Mouse (Mus musculus): ENCODE data around the gene Fgfr2.

Fgfr2 gene

GRCm38 (mm10) chr7:132616391-132616790 is 506.8 kb downstream of the Fgfr2 start:
- no peak for DNase-seq (ENCODE audit: low read depth, low spot score)

GRCm38 (mm10) chr7:132615346-132615745 is 507.8 kb downstream of the Fgfr2 start:
- DNase-seq (ENCODE audit: low read depth, low spot score) = no peak

DNA sequence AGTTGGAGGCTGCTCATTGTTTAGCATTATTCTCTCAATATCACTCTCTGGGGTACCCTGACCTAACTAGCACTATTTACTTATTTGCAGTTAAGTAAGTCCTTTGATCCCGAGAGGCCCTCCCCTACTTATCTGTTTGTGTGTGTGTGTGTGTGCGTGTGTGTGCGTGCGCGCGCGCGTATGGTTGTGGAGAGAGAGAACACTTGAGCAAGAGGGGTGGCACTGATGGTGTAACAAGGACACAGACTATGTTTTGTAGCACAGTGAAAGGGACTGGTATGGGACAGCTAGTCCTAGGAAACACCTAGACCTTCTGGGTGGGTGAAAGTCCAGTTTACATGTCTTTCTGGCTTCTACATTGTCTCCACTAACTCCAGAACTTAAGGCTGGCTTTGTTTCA is 511.6 kb downstream of the Fgfr2 start:
- DNase-seq (ENCODE audit: low read depth, low spot score) = no peak

GRCm38 (mm10) chr7:132610468-132611318 is 512.5 kb downstream of the Fgfr2 start, which contains the start of gene Lhpp:
Gene Lhpp (plus strand): TSS chr7:132610638.
- DNase-seq (ENCODE audit: low read depth, low spot score) = peak; percentile 91

- DNase-seq (ENCODE audit: low read depth, low spot score) = no peak
Observed at GRCm38 (mm10) chr7:132608316-132609020, 514.7 kb downstream of the Fgfr2 start.

DNA sequence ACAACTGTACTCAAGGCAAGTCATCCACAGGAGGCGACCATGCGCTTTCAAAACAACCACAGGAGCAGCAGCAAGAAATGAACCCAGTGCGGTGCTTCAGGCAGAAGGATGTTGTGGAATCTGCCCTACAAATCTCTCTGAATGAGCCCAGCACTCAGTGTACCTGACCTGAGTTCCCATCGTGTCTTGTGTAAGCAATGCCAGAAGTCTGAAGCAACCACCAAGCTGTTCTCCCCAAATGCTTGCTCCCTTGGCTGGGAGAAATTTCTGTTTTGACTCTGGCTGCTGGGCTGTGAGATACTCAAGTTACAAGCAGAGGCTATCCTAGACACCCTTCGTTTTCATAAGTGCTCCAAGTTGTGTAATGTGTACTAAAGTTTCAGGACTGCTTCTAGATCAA is 517.5 kb downstream of the Fgfr2 start:
- DNase-seq (ENCODE audit: low read depth, low spot score) = no peak

DNA sequence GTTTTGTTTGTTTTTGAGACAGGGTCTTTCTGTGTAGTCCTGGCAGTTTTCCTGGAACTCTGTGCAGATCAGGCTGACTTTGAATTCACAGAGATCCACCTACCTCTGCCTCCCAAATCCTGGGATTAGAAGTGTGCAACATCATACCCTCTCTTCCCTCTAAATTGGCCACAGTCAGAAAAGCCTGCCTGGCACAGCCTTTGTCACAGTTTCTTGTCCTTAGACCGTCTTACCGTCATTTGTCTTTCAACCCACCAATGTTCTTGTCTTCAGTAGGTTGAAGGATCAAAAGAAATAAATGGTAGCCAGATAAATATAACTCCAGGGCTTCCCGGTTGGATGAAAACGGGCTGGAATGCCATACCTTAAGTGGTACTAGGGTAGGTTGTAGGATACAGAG is 518.4 kb downstream of the Fgfr2 start:
- DNase-seq (ENCODE audit: low read depth, low spot score) = no peak

- DNase-seq (ENCODE audit: low read depth, low spot score) = no peak
Observed at GRCm38 (mm10) chr7:132600926-132601325, 522.2 kb downstream of the Fgfr2 start.

DNA sequence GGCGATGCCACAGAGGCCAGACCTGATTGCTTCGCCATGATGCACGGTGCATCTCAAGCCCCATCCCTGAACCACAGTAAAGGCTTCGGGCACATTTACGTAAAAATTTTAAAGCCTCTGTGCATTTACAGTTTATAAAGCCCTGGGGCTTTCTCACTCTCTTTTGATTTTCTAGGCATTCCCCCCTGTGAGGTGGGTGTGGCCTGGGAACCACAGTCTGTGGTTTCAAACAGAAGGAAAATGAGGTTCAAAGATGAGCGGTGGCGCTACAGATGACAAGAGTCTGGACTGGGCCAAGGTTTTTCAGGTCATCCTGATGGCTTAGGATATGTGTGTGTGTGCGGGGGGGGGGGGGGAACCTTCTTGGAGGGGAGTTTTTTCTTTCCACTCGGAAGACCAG is 523.1 kb downstream of the Fgfr2 start:
- DNase-seq (ENCODE audit: low read depth, low spot score) = peak; percentile 52

DNA sequence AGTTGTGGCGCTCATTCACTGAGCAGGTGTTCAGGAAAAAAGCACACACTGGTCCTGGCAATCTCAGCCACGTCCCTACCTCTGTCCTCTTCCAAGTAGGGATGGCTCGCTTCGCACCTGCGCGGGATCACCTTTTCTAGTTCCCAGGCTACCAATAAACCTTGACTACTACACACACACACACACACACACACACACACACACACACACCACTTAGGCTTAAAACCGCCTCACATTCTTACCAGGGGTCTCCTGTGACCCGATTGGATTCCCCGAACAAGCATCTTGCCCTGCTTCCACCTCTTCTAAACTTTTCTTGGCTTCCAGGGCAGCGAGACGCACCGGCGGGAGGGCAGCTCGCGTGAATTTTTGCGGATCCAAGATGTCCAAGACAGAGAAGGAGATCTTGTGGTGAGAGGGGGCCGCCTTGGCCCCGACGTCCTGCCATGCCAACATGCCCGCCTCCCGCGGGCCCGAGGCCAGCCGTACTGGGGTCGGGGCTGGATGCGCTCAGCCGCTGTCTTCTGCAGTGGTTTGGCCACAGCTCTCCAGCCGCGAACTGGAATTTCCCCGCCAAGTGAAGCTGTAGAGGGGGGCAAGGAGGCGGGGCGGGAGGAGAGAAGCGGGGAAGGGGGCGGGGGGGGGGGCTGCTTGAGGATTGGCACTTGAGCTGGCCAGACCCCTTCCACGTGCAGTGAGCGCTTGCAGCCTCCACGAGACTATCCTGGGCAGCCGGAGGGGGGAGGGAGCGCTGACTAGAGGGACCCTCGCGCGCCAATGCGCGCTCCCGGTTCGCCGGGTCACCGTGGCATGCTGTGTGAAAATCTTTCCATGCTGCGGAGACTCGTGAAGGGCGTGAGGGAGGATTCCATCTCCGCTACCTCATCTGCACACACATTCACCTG is 523.8 kb downstream of the Fgfr2 start, which contains the start of gene Nkx1-2:
Gene Nkx1-2 (minus strand): TSS at position 567 of the 905 bp plus-strand sequence.
- DNase-seq (ENCODE audit: low read depth, low spot score) = peak; percentile 18

DNA sequence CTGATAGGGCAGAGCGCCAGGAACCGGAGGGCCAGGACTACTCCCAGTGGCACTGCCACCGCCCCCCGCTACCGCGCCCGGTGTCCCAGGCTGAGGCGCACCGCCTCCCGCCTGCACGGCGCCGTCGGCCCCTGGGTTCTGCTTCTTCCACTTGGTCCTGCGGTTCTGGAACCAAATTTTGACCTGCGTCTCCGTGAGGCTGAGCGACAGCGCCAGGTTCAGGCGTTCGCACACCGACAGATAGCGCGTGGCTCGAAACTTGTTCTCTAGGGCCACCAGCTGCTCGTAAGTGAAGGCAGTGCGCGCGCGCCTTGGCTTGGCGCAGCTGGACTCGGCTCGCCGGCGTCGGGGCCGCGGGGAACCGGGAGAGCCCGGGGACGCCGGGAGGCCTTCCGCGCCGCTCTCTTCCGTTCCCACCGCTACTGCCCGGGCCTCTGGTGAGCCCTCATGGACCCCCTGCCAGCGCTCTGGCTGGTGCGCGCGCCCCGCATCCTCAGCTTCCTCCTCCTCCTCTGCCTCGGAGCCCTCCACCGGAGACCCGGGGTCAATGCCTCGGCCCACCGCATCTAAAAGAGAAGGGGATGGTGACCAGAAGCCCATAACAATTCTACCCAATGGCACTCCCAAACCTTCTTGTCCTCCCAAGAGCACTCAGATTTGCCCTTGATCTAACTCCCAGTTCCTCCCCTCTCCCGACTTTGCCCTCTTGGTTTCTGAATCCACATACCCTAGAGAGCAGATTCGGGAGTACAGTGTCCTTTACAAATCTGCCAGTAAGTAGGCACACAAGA is 525.7 kb downstream of the Fgfr2 start:
- DNase-seq (ENCODE audit: low read depth, low spot score) = no peak

GRCm38 (mm10) chr7:132596557-132597250 is 526.4 kb downstream of the Fgfr2 start:
- DNase-seq (ENCODE audit: low read depth, low spot score) = no peak

- DNase-seq (ENCODE audit: low read depth, low spot score) = no peak
Observed at GRCm38 (mm10) chr7:132595787-132596186, 527.4 kb downstream of the Fgfr2 start.

GRCm38 (mm10) chr7:132594325-132594724 is 528.8 kb downstream of the Fgfr2 start:
- DNase-seq (ENCODE audit: low read depth, low spot score) = no peak

- DNase-seq (ENCODE audit: low read depth, low spot score) = no peak
Observed at GRCm38 (mm10) chr7:132593762-132594161, 529.4 kb downstream of the Fgfr2 start.

DNA sequence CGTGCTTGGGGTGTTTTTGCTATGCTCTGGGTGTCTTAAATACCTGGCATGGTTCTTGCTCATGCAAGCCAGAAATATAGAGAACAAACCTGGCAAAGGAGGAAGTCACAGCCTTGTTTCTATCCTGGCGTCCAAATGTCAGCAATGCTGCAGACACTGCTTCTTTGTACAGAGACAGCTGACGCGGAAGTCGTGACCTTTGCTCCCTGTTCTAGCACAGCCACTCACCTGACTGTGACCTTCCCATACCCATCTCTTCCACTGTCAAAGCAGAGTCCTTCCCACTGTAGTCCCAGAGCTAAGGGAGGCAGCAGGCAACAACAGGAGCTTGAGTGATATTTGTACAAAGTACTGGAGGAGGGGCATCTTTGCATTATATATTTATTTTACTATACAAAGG is 533.5 kb downstream of the Fgfr2 start:
- no peak for DNase-seq (ENCODE audit: low read depth, low spot score)

DNA sequence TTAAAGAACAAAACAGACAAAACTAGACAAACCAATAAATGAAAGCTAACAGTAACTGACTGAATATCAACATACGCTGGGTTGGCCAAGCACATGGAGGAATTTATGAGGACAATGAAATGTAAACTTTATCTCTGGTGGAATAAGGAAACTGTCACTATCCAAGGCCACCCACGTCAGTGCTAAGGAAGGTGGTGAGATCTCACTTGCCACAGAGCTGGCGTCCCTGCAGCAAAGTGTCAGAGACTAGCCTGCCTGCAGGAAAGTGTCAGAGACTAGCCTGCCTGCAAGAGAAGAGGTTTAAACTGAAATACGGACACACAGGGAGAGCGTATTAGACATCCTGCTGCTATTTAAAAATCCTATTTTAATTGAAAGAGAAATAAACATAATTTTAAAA is 536.0 kb downstream of the Fgfr2 start:
- DNase-seq (ENCODE audit: low read depth, low spot score) = no peak

DNA sequence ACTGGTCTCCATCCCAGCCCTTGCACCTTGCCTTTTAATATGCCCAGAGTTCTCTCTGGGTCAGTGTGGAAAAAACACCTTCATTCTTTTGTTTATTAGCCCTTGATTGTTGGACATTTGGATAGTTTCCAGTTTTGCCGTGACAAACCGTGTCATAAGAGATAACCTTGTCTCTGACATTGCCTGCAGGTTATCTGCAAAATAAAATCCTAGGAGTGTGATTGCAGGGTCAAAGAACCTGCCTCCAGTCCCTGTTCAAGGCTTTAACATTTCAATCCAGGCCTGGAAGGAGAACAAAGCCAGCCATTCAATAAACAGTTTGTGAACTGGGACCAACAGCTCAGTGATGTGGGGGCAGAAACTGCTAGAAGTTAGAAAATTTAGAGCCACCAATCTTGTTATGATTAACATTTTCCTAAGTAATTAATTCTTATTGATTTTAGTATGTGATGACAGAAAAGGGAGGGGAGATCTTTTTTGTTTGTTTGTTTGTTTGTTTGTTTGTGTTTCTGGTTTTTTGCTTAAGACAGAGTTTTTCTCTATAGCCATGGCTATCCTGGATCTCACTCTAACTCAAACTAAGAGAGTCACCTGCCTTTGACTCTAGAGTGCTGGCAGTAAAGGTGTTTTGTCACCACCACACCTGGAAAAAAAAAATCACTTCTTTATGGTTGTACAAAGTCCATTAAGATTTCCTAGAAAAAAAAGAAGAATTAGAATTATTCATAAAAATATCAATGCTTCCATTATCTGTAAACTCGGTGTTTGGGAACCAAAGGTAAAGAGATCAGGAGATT is 537.3 kb downstream of the Fgfr2 start:
- DNase-seq (ENCODE audit: low read depth, low spot score) = no peak

- no peak for DNase-seq (ENCODE audit: low read depth, low spot score)
Observed at GRCm38 (mm10) chr7:132581441-132581840, 541.7 kb downstream of the Fgfr2 start.

DNA sequence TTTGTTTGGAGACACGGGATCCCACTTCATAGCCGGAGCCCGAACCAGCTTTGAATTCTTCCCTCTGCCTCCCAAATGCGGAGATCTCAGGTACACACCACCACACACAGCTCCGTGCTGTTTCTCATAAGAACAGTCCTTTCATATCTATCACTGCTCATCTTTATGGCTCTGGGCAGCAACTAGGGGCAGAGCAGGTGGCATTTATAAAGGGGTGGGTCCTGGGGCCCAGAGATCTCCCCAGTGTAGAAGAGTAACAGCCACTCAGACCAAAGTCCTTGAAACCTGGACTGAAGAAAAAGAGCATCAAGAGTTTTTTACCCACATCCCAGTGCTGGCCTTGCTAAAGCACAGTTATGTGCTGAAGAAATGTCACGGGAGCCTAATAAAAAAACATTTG is 542.6 kb downstream of the Fgfr2 start:
- DNase-seq (ENCODE audit: low read depth, low spot score) = no peak

Measured in CD4-positive, CD25-positive, alpha-beta regulatory T cell, adult 2 months (primary cell).